Mouse (Mus musculus) thymus, postnatal 10 days (tissue): Measurements from ENCODE around the gene Tspan15.

Experiments
- DNase-seq, 2 experiments: peaks; one replicate each; pipeline ENCODE4 v3.0.0; 2021; ENCODE audit warnings: low spot score in 2 of 2

Tspan15 gene

DNA sequence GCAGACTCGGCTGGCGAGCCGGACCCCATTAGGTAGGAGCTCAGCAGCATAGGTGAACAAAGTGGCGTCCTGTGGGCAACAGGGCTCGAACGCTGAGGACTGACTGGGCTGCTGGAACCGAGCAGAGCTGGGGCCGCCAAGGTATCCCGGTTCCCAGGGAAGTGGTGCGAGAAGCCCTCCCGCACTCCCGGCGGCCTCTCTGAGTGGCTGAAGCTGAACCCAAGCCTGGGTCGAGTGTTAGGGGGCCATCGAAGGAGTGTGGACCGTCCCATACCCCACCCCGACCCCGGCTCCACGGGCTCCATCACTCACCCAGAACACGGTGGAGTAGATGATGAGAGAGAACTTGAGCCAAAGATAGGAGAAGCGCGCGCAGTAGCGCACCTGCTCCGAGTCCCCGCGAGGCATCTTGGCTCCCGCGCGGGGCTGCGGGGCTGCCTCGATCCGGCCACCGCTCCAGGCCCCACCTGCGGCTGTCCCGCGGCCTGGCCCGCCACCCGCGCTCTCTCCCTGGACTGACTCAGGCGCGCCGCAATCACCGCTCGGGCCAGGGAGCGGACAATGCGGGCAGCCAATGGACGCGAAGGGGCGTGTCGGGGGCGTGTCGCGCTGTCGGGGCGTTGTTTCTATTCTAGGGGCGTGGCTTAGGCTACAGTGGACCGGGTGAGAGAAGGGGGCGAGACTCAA is at the start of gene Tspan15:
TSS of gene Tspan15 (minus strand) at position 544 of the 687 bp plus-strand sequence.
- peak; percentile 62 to 72 for DNase-seq

DNA sequence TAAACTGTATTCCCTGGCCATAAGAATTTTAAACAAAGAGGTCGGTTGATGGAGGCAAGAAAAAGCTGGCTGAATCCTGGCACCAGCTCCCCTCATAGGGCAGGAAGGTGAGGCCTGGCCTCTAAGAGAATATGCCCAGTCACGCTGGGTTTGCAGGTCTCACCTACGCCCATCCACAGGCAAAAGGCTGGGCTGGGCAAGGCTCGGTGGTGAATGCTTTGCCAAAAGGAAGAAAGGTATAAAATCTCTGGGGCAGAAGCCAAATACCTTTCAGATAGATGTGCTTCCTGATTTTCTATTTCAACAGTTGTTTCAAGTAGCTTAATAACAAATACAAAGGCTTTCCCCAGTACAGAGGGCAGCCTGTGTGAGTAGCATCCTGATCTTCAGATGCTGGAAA is 48.6 kb upstream of the Tspan15 start:
- no peak for DNase-seq

DNA sequence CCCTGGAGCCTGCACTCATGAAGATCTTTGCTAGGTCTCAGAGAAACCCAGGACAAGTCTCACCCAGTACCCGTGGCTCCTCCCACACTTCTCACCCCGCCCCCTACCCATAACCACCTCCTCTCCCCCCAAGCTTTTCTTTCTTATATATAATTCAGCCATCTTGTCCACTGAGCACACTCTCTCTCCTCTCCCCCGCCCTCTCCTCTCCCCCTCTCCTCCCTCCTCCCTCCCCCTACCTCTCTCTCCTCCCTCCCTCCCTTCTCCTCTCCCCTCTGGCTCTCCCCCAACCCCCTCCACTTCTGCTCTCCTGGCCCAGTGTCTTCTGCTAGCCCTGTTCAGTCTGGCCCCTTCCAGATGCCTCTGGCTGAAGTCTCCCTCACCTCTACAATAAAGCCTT is 48.0 kb upstream of the Tspan15 start:
- DNase-seq, result no peak

DNA sequence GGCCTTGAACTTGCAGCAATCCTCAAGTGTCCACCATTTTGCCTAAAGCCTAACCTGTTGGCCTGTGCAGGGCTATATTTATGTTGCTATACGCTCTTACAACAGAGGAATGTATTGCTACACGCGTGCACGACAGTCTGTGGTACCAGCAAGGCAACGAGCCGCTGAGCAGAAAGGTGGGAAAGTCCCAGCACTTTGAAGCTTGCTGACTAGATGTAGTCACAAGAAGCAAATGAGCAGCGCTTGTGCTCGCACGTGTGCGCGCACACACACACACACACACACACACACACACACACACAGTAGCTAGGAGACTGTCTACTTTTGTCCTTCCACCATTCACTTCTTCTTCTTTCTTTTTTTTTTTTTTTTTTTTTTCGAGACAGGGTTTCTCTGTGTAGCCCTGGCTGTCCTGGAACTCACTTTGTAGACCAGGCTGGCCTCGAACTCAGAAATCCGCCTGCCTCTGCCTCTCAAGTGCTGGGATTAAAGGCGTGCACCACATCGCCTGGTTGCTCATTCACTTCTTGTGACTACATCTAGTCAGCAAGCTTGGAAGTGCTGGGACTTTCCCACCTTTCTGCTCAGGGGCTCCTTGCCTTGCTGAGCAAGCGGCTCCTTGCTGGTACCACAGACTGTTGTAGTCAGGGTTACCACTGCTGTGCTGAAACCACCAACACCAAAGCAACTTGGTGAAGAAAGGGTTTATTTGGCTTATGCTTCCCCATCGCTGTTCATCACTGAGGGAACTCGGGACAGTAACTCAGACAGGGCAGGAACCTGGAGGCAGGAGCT is 46.6 kb upstream of the Tspan15 start:
- DNase-seq, result no peak

DNA sequence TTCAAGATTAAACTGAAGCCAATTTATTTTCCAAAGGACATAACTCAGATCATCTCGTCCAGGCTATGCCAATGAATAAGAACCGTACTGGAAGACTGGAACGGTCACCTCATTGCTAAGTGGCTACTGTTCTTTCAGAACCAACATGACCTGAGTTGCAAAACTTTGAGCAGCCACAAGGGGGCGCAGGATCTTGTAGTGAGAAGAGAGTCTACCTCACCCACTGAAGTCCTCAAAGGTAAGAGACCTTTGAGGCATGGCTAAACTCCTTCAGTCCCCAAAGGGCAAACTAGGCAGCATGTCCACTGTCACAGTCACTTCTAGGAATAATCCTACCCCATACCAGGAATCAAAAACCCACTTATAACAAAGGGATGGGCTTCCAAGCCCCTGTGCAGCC is 44.2 kb upstream of the Tspan15 start:
- DNase-seq, result peak; percentile 62 to 86

DNA sequence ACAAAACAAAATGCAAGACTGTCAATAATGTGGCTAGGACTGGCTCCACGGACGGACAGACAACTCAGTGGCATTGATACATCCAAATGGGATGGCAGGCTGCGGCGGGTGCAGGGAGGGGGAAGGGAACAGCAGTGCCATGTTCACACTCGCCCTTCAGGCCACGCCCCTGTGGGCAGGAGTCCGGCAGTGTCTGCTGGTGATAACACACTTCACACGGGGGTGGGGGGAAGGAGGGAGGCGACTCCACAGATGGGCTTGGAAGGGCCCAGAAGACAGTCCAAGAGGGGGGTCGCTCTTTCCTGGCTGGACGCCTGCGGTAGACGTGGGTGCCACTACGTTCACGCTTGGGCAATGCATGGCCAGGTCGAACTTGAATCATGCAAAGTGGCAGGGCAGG is 38.2 kb upstream of the Tspan15 start:
- DNase-seq, result no peak

DNA sequence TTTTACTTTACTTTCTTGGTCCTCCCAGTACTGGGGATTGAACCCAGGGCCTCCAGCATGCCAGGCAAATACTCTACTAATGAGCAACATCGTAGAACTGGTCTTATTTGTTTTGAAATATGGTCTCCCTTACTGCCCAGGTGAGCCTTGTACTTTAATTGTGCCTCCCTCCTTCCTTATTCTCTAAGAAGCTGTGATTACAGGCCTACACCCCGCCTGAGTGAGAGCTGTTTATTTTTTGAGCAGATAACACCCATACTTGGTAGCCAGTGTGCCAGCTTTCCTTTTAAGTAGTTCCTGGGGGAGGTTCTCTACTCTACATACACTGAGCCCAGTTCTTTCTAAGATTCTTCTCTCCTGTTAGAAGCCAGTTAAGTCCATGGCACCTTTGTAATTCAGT is 33.2 kb upstream of the Tspan15 start:
- no peak for DNase-seq

DNA sequence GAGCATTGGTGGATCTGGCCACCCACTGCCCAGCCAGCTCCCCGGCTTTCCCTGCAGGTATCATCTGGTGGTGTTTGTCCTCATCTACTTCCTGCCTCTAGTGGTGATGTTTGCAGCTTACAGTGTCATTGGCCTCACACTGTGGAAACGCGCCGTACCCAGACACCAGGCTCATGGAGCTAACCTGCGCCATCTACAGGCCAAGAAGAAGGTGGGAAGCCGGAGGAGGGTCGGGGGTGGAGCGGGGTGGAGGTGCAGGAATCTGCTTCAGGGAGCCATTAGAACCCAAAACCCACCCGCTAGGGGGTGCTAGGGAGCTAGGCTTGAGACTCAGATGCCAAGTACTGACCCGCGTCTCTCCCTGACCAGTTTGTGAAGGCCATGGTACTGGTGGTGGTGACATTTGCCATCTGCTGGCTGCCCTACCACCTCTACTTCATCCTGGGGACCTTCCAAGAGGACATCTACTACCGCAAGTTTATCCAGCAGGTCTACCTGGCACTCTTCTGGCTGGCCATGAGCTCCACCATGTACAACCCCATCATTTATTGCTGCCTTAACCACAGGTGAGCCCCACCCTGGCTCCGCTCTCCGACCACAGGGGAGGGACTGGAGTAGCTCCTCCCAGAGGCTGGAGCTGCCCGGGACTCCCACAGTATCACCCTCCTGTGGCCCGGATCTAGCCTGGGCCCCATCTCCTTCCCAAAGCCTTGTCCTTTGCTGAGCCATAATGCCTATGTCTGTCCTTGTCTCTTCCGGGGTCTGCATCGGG is 30.2 kb upstream of the Tspan15 start:
- peak; percentile 68 to 81 for DNase-seq

DNA sequence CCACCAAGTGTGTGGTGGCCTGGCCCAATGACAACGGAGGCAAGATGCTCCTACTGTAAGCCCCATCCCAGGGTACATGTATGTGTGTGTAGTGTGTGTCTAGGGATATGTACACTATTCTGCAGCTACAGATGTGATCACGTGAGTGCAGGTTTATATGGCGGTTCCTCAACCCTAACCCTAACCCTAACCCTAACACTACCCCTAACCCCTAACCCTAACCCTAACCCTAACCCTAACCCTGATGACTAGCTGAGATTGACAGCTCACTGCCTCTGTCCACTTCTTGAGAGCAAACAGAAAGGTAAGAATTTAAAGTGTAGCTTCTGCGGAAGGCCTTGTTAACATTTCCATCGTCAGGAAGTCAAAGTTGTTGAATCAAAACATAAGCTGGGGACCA is 27.2 kb upstream of the Tspan15 start:
- no peak for DNase-seq

DNA sequence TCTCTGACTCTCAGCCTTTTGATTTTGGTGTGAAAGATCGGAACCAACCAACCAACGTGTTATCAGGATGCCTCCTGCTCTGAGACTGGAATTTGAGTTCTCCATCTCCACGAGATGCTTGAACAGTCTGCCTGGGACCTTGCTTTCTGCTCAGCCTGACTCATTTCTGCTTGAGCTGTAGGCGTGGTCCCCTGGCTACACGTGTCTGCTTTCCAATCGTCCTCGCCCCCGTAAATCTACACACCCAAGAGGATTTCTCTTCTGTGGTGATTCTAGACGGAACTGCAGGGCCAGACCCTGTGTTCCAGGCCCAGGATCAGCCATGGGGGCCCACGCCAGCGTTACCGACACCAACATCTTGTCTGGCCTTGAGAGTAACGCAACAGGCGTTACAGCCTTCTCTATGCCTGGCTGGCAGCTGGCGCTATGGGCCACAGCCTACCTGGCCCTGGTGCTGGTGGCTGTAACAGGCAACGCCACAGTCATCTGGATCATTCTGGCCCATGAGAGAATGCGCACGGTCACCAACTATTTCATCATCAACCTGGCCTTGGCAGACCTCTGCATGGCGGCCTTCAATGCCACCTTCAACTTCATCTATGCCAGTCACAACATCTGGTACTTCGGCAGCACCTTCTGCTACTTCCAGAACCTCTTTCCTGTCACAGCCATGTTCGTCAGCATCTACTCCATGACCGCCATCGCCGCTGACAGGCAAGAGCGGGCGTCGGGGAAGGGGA is 21.6 kb upstream of the Tspan15 start:
- DNase-seq, result no peak

DNA sequence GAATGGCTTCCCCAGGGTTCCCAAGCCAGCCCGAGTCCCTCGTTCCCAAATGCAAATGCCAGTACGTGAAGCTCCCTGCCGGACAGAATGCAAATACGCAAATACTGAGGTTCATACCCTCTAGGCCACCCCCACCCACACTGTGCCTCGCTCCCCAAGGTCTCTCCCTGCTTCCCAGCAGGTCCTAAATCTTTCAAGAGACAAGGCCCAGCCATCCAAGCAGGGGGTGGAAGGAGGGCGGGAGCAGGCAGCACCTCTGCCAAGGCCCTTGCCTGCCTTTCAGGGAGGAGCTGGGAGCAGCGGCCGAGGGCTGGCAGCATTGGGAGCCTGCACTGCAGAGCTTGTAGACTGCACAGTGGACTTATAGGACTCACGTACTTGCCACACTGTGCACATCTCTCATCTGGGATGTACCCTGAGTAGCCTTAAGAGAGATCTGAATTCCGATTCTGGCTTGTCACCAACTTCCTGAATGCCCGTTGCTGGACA is 21.0 kb upstream of the Tspan15 start, which contains the start of gene Tacr2:
TSS of gene Tacr2 (plus strand) at position 439 of the 489 bp plus-strand sequence.
- DNase-seq, result no peak

DNA sequence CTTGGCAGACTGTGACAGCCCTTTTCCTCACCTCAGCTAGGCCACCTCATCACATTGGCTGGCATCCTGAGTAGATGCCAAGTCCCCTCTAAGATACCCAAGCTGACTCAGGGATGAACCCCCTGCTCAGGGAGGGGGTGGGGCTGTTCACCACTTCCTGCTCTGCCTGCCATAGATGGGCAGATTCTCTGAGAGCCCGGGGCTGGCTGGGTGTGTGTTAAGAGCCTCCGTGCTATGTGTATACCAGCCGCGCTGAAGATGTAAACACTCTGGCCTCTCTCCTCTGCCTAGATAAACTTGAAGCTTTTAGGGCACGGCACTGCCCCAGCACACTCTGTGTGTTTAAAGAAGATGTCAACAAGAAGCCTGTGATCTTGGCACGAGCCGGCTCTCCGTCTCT is 16.8 kb upstream of the Tspan15 start:
- peak; percentile 64 to 71 for DNase-seq

DNA sequence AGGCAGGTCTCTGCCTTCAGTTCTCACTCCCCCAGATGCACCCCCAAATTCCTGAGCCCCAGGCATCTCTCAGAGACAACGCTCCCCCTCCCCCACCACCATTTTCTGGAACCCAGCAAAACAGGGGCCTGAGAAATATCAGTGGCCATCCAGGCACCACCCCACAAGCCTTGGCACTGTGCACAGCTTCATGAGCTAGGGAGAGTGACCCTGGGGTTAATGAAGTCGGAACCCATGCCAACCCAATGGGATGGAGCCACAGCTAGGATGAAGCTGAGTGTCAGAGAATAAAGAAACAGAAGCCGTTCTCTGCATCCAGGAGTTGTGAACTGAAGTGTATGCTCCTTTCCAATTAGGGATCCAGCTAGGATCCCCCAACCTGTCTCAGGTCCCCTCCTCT is 16.1 kb upstream of the Tspan15 start:
- DNase-seq, result no peak

DNA sequence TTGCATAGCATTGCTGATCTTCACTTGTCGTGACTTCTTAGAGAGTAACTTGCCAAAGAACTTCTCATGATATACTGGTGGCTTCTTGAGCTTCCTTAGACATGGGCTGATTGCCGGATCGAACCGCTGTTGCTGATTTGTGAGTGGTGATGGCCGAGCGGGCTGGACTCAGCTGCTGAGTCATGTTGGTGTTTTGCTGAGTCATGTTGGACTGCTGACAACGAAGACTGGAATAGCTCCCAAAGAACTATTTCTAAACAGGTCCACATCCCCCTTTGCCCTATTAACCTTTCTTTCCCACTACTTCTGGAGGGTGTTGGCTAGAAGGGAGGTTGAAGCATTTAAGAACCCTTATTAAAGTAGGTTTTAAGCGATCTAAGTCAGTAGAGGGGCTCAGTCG is 13.0 kb upstream of the Tspan15 start:
- DNase-seq, result no peak

DNA sequence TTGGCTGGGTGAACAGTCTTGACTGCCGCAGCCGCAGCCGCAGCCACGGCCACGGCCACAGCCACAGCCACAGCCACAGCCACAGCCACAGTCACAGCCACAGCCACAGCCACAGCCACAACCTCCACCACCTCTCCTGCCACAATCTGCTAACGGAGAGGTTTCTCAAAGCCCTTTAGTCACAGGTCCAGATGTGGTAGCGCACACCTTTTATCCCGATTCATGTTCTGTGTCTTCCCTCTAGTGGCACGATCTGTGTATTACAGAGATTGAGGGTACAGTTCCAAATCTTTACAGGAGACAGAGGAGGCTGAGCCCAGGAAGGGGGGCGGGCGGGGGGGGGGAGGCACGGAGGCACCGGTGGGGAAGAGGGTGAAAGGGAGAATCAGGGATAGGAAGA is 11.8 kb upstream of the Tspan15 start:
- DNase-seq, result peak; percentile 44 to 65

DNA sequence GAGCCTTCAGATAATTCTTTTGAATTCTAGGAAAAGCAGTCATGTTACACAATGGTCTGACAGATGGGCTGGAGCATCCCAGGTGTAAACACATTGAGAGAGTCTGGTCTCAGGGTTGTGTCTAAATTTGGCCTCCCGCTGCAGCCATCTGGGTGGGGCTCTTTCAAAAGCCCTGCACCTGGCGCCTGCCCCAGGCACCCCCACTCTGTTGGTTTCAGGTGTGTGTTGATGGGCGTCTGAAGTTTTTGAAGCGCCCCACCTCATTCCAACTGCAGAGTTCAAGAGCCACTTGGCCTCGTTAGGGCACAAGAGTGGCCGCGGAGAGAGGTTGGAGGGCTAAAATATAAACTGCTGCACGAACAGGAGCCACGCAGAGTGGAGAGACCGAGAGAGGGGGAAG is 11.3 kb upstream of the Tspan15 start:
- DNase-seq, result no peak

DNA sequence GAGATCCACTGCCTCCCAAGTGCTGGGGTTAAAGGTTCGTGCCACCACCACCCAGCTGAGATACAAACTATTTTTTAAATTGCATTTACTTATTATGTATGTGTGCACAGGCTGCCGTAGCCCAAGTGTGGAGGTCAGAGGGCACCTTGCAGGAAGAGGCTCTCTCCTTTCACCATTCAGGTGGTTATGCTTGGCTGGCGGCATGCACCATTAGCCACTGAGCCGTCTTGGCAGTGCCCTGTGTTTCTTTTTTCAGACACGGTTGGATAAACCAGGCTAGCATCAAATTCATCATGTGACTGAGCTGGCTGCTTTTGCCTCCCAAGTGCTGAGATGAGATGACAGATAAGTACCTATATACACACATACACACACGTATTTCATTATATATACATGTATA is 8.2 kb upstream of the Tspan15 start:
- no peak for DNase-seq

DNA sequence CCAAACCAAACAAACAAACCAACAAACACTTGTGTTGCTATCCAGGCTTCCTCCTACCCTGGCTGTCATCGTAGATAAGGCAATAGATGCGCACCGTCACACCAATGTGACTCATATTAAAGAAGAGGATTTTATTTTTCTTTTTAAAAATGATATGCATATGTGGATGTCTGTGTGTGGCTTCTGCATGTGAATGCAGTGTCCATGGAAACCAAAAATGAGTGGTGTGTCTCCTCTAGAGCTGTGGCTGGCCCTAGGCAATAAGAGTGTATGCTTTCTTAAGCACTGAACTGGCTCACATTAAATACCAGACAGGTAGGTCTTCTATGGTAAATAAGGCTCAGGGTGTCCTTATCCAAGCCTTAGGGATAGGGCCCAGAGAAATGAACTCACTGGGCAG is 7.6 kb upstream of the Tspan15 start:
- DNase-seq, result no peak

DNA sequence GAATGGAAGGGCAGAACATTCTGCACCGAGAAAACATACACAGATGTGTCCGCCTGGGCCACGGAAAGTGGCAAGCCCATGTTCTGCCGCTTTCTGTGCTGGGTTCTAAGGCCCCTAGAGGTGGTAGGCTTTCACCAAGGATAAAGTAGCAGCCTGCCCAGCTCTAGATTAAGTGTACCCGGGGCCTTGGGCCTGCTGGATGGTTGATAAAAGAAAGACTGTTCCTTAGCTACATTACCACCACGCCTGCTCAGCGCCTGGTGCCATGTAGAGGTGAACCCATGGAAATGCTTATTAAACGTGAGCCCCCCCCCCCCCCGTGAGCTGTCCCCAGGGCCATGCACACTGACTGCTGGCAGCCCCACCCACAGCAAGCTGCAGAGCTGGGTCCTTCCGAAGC is 6.2 kb upstream of the Tspan15 start:
- DNase-seq, result no peak

DNA sequence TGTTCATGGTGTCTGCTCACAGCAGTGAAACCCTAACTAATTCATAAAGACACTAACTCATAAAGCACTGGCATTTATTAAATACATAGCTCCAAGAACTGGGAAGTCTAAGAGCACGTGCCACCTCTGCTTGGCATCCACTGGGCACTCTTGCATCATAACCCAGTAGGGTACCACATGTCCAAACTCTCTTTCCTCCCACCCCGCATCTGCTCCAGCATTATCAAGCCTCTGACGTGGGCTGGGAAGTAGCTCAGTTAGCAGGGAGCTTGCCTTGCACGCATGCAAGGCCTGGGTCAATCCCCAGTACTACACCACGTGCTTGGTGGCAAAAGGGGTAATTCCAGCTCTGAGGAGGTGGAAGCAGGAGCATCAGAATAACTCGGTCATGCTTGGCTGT is 5.1 kb upstream of the Tspan15 start:
- no peak for DNase-seq

DNA sequence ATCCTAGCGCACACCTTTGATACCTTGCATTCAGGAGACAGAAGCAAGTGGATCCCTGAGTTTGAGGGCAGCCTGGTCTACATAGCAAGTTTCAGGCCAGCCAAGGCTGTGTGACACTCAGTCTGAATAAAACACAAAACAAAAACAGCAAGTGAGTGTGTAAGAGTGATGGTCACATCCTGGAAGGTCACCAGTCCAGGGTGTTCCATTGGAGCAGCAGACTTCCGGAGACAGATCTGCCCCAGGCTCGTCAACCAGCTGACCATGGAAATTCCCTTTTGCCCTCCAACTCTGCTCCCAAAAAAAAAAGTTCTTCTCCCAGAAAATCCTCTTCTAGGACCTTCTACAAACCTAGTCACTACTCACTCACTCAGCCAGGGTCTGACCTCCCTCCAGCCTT is 760 bp upstream of the Tspan15 start:
- no peak for DNase-seq

DNA sequence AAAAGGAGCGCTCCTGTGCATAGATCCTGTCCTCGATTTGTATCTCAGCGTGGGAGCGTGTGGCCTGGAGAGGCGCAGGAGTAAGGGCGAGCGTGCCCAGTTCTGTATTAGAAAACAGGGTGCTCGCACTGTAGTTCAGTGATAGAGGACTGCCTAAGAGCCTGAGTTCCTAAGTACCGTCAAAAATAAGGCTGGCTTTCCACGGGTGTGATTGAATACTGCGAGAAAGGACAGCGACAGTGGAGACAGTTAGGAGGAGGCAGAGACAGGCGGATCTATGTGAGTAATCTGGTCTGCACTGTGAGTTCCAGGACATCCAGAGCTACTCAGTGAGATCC is 313 bp upstream of the Tspan15 start:
- DNase-seq, result no peak
